Mouse (Mus musculus) stomach, embryonic 15.5 days (tissue): ENCODE results near the gene Izumo4. TPM values are rescaled to one million over a fixed set of nuclear protein-coding genes. Genes with fewer than 3 reads are reported as not detected.

Source experiments
- ATAC-seq: fragments of 200-750 bp; cut with Nextera tagmentation; 2 replicates; pipeline ENCODE4 v1.8.0; 2017; ENCODE audit warnings: low read depth, moderate number of reproducible peaks, moderate TSS enrichment; ENCODE audit not compliant: insufficient read depth, low FRiP score
- H3K27ac ChIP-seq: fragments of 300-500 bp; sonication (generic); 2 replicates; pipeline ENCODE4 v1.5.1; 2015; ENCODE audit warnings: mild to moderate bottlenecking, inconsistent platforms
- H3K27me3 ChIP-seq: fragments of 300-500 bp; sonication (generic); replicated peaks from 2 replicates; pipeline ENCODE4 v1.6.1; 2015; ENCODE audit warnings: inconsistent platforms
- H3K36me3 ChIP-seq: fragments of 300-500 bp; sonication (generic); 2 replicates; pipeline ENCODE4 v1.6.1; 2015; ENCODE audit warnings: inconsistent platforms
- H3K4me1 ChIP-seq: fragments of 300-500 bp; sonication (generic); 2 replicates; pipeline ENCODE4 v1.6.1; 2015; ENCODE audit warnings: inconsistent platforms
- H3K4me2 ChIP-seq: fragments of 300-500 bp; sonication (generic); 2 replicates; pipeline ENCODE4 v1.6.1; 2015; ENCODE audit warnings: mild to moderate bottlenecking, inconsistent platforms
- H3K4me3 ChIP-seq: fragments of 300-500 bp; sonication (generic); replicated peaks from 2 replicates; pipeline ENCODE4 v1.5.1; 2015; ENCODE audit warnings: inconsistent platforms
- H3K9ac ChIP-seq: fragments of 300-500 bp; sonication (generic); 2 replicates; pipeline ENCODE4 v1.6.1; 2015; ENCODE audit warnings: inconsistent platforms
- H3K9me3 ChIP-seq: fragments of 300-500 bp; sonication (generic); 2 replicates; pipeline ENCODE4 v1.6.1; 2016; ENCODE audit warnings: inconsistent platforms
- WGBS: fragments of 180-500 bp; shearing (Covaris S2); methylation state at CpG from one replicate; pipeline ENCODE4 v1.1.7; 2015; 5-methylcytosine and 5-hydroxymethylcytosine counted together
- polyA plus RNA-seq: library from polyadenylated mRNA; unstranded; fragments of >200 nt; fragmentation: Nextera tagmentation; extraction: Ambion mirVana; gene quantifications from 2 replicates; pipeline ENCODE4 v1.2.1, GENCODE M21; 2015

Izumo4 gene
- polyA plus RNA-seq, 1 experiment from 2014 or later = 27.1 TPM

DNA sequence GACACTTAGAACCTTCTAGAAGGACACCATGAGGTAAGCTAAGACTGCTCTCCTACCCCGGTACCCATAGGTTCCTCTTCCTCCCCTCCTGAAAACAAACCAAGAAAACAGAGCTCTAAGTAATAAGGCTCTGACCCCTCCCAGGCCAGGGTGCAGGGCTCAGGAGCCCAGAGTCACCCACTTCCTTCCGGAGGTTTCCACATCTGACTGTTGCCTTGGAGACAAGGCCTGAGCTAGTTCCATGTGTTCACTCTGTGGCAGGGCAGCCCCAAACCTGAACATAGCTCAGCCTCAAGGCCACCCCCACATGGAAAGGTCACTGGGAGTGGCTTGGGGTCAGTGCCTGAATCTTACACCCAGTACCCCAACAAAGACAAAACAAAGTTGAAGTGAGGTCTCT lies 6.8 kb upstream of the Izumo4 start:
- ATAC-seq = 0 out of 2 replicates have a peak, but pooled peaks have one; percentile 2
- no peak overlapping the region for H3K4me2 ChIP-seq
- peaks cover 5% of the 10 kb centered on the region; the same call in 1 of the 2 replicates for H3K36me3 ChIP-seq
- H3K9me3 ChIP-seq = no peaks in the 10 kb centered on the region
- no peak overlapping the region for H3K4me3 ChIP-seq
- H3K4me1 ChIP-seq = peaks cover 19% of the 10 kb centered on the region
- H3K9ac ChIP-seq = no peak overlapping the region
- peak overlapping the region; percentile 55 for H3K27ac ChIP-seq
- 55% methylated on average over 2 of the region's 2 CpGs for WGBS
- no peaks in the 10 kb centered on the region for H3K27me3 ChIP-seq

DNA sequence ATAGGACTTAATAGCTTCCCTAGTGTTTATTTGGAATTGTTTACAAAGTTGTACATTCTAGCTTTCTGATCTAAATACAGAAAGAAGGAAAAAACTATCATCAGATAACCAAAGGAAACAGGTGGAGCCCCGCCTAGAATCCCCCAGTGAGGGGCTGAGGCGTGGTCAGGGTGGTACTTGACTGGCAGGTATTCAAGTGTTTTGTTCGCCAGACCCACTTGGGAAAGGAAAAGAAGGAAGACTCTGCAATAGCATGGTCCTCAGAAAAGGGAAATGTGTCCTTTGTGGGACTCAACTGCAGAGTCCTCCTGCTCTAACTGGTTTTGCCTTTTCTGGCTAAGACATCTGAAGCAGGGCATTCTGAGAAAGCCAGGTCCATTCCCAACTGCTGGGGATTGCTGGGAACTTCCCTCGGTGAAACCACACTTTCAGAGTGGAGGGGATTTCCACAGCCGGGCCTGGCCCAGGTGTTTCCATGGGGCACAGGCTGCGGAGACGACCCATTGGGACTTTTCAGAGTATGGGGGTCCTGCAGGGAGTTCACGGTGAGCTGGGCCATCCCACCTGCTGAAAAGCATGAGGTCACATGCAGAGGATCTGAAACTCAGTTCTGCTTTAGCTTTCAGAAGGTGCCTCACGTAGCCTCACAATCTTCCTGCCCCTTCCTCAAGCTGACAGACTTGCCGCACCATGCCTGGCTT lies 6.0 kb upstream of the Izumo4 start:
- Histone ChIP-seq H3K4me2 (no peak overlapping the region), H3K4me1 (peaks cover 26% of the 10 kb centered on the region), H3K27ac (peak overlapping the region; percentile 55), H3K36me3 (peaks cover 2% of the 10 kb centered on the region; the same call in 1 of the 2 replicates), H3K4me3 (no peak overlapping the region), H3K27me3 (no peaks in the 10 kb centered on the region), H3K9ac (no peak overlapping the region), H3K9me3 (no peaks in the 10 kb centered on the region)
- ATAC-seq = no peak
- 49% methylated on average over 10 of the region's 10 CpGs for WGBS

DNA sequence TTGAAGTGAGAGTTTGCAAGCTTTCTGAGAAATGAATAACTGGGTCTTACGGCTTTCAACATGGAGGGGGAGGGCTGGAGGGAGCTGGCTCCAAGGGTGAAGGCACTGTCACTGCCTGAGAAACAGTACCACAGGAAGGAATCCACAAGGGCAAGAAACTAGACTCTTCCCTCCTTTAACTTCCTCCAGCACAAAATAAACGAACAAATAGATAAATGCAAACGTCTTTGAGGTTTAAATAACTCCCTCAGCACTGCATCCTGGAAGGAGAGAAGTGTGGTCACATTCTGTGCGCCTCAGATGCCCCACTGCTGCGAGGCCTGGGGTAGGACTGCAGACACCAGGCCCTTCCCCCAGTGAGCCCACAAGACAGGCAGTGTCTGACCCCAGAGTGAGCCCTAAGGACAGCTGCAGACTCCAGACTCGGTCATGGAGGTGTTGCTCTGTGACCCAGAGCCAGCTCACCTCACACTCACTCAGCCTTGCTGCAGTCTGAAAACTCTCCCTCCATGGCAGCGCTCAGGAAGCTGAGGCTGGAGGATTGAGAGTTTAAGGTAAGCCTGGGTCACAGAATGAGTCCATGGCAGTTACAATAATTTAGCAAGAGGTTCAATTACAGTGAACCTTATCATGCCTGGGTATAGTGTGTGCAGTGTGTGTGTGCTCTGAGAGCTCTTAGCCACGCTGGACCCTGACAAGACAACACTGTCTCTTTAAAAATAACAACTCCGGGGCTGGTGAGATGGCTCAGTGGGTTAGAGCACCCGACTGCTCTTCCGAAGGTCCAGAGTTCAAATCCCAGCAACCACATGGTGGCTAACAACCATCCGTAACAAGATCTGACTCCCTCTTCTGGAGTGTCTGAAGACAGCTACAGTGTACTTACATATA lies 5.2 kb upstream of the Izumo4 start:
- peaks cover 30% of the 10 kb centered on the region for H3K4me1 ChIP-seq
- no peak overlapping the region for H3K4me2 ChIP-seq
- no peaks in the 10 kb centered on the region for H3K27me3 ChIP-seq
- ATAC-seq = no peak
- no peaks in the 10 kb centered on the region; the same call in 1 of the 2 replicates for H3K36me3 ChIP-seq
- peak overlapping the region; percentile 55 for H3K27ac ChIP-seq
- no peak overlapping the region for H3K4me3 ChIP-seq
- H3K9ac ChIP-seq = no peak overlapping the region
- 55% methylated on average over 12 of the region's 12 CpGs for WGBS
- no peaks in the 10 kb centered on the region for H3K9me3 ChIP-seq

DNA sequence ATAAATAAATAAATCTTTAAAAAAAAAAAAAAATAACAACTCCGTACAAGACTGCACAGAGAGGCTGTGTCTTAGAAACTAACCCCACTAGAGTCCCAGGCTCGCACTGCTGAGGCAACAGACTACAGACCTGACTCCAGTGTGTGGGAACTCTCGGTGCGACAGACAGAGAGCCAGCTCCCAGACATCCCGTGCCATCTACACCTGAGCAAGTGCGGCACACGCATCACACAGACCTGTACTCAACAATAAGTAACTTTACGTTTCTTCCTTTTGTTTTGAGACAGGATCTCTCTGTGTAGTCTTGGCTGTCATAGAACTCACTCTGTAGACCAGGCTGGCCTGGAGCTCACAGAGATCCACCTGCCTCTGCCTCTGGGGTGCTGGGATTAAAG lies 4.6 kb upstream of the Izumo4 start:
- Histone ChIP-seq H3K36me3 (no peaks in the 10 kb centered on the region; the same call in 1 of the 2 replicates), H3K9ac (no peak overlapping the region), H3K4me1 (peaks cover 30% of the 10 kb centered on the region), H3K4me3 (no peak overlapping the region), H3K27me3 (no peaks in the 10 kb centered on the region), H3K27ac (no peak overlapping the region), H3K4me2 (no peak overlapping the region), H3K9me3 (no peaks in the 10 kb centered on the region)
- 91% methylated on average over 8 of the region's 8 CpGs for WGBS
- ATAC-seq = no peak

DNA sequence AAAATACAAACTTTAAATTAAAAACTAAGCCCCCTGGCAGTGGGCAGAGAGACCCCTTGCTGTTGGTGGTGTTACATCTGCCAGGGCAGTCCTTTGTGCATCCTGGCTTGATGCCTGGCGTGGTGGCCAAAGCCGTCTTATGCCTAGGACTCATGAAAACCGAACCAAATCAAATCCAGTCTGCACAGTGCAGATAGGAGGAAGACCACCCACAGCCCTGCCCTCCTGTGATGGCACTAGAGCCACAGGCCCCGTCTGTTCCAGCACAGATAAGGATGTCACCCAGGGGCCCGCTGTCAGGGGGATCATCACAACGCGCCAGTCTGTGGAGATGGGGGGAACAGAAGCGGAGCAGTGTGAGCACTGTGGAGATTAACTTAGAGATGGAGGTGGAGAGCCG lies 4.2 kb upstream of the Izumo4 start:
- 84% methylated on average over 9 of the region's 9 CpGs for WGBS
- H3K4me3 ChIP-seq = no peak overlapping the region
- H3K9me3 ChIP-seq = no peaks in the 10 kb centered on the region
- H3K4me1 ChIP-seq = peaks cover 31% of the 10 kb centered on the region
- no peak overlapping the region for H3K27ac ChIP-seq
- no peaks in the 10 kb centered on the region for H3K27me3 ChIP-seq
- no peaks in the 10 kb centered on the region; the same call in 1 of the 2 replicates for H3K36me3 ChIP-seq
- H3K9ac ChIP-seq = no peak overlapping the region
- ATAC-seq = no peak; the same call in 1 of the 2 replicates
- H3K4me2 ChIP-seq = no peak overlapping the region

DNA sequence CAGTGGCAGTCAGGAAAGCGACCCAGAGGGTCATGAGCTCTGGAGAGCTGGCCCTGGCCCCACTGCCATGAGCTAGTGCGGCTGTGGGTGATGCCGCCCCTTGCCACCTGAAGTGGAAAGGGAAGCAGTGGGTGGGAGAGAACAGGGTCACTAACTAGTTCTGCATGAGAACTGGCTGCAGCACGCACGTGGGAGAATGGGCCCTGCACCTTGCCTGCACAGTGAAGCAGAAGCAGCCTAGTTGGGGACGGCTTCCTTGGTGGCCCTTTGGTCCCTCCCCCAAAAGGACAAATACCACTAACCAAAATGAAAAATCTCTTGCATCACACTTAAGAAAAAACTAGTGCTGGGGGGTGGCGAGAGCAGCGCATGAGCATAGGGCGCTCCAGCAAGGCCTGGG lies 3.4 kb upstream of the Izumo4 start:
- no peak overlapping the region for H3K4me2 ChIP-seq
- peaks cover 39% of the 10 kb centered on the region for H3K4me1 ChIP-seq
- no peak overlapping the region for H3K4me3 ChIP-seq
- H3K9ac ChIP-seq = no peak overlapping the region
- ATAC-seq = no peak
- H3K27ac ChIP-seq = no peak overlapping the region
- no peaks in the 10 kb centered on the region for H3K9me3 ChIP-seq
- H3K27me3 ChIP-seq = no peaks in the 10 kb centered on the region
- H3K36me3 ChIP-seq = no peaks in the 10 kb centered on the region; the same call in 1 of the 2 replicates
- 88% methylated on average over 9 of the region's 9 CpGs for WGBS

DNA sequence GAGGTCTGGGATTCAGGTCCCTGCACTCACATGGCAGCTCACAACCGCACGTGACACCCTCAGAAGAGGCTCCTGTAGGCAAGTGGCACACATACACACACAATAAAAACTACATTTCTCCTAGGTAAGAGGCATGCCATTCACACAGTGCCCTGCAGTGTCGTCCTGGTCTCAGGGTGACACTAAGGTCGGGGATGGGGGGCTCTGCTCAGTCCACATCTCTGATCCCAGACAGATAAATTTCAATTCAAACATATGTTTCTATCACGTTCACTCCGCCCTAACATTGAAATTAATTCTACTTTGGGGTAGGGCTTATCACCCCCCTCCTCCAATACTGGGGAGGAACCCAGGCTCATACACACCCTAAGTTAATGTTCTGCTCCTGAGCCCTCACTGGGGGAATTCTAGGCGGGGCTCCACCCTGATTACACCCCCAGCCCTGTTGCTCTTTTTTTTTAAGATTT lies 1.9 kb upstream of the Izumo4 start:
- no peaks in the 10 kb centered on the region for H3K27me3 ChIP-seq
- H3K4me3 ChIP-seq = peak overlapping the region; percentile 61; the same call in 1 of the 2 replicates
- no peaks in the 10 kb centered on the region for H3K9me3 ChIP-seq
- H3K36me3 ChIP-seq = no peaks in the 10 kb centered on the region
- no peak for ATAC-seq
- no peak overlapping the region for H3K9ac ChIP-seq
- H3K27ac ChIP-seq = no peak overlapping the region
- H3K4me2 ChIP-seq = peak overlapping the region; percentile 93; the same call in 1 of the 2 replicates
- 74% methylated on average over 7 of the region's 7 CpGs for WGBS
- H3K4me1 ChIP-seq = peaks cover 40% of the 10 kb centered on the region

DNA sequence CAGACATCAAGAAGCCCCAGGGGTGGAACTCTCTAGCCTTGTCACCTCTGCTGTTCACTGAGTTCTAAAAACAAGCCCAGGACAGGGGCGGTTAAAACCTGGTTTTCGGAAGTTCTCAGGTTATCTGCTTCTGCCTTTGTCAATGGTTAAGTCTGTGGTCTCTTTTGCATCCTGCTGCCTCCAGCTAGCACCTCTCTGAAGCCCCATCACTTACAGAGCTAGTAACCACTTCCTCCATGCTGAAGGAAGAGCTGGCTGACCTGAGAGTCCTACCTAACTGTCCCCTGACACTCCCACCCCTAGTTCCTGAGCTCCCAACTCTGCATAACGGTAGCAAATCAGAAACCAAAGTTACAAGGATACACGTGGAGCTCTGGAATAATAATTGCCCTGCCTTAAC lies 1.3 kb upstream of the Izumo4 start:
- Histone ChIP-seq H3K9ac (peak overlapping the region; percentile 16; the same call in 1 of the 2 replicates), H3K36me3 (0 out of 2 replicates have a peak, but pooled peaks cover 4% of the 10 kb centered on the region), H3K9me3 (no peaks in the 10 kb centered on the region), H3K4me1 (peaks cover 35% of the 10 kb centered on the region), H3K27ac (peak overlapping the region; percentile 11; the same call in 1 of the 2 replicates), H3K27me3 (no peaks in the 10 kb centered on the region), H3K4me3 (peak overlapping the region; percentile 61), H3K4me2 (peak overlapping the region; percentile 93)
- ATAC-seq = no peak
- WGBS = 43% methylated on average over 4 of the region's 4 CpGs

DNA sequence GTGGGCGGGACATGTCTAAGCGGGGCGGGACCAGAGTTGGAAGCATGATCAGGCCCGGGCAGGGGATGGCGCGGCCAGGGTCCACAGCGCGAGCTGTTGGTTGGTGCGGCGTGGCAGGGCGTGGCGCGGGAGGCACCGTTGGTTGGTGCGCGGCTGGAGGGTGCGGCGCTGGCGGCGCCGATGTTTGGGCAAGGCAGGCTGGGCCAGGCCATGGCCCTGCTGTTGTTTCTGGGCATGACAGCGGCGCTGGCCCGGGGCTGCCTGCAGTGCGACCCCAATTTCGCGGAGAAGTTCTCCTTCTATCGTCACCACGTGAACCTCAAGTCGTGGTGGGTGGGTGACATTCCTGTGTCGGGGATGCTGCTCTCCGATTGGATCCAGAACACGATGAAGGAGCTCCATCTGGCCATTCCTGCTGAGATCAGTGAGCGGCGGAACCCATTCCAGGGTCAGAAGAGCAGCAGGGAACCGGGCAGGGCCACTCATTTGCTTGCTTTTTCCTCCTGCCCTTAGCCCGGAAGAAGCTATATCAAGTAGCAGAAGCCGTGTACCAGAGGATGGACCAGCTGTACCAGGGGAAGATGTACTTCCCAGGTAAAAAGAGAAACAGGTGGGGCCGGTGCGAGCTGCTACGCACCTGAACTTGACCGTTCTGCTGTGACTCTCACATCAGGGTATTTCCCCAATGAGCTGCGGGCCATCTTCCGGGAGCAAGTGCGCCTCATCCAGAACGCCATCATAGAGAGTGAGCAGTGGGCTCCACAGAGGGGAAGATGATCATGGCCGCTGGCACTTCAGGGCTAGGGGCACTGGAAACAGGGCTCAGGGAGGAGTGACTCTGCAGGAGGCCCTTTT lies 779 bp downstream of the Izumo4 start:
- Histone ChIP-seq H3K4me1 (peaks cover 30% of the 10 kb centered on the region), H3K4me3 (peak overlapping the region; percentile 61), H3K4me2 (peak overlapping the region; percentile 93), H3K9ac (peak overlapping the region; percentile 58), H3K27ac (peak overlapping the region; percentile 89), H3K27me3 (no peaks in the 10 kb centered on the region), H3K36me3 (peaks cover 19% of the 10 kb centered on the region), H3K9me3 (no peaks in the 10 kb centered on the region)
- 1% methylated on average over 47 of the region's 47 CpGs for WGBS
- ATAC-seq = peak; percentile 88

DNA sequence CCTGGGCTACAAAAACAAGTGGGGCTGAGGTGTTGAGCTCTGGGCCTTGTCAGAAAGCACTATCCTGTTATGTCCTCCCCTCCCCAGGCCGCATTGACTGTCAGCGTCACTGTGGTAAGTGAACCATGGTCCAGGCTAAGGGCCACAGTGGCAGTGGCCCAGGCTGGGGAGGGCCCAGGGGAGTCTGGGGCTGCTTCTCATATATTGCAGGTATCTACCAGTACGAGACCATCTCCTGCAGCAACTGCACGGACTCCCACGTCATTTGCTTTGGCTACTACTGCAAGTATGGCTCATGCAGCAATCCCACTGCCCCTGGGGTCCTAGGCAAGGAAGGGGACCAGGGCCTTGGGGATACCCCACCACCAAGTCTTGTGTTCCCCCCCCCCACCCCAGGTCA lies 1.7 kb downstream of the Izumo4 start:
- ATAC-seq = no peak
- Histone ChIP-seq H3K4me3 (peak overlapping the region; percentile 61; the same call in 1 of the 2 replicates), H3K27ac (peak overlapping the region; percentile 89; the same call in 1 of the 2 replicates), H3K4me1 (peaks cover 27% of the 10 kb centered on the region), H3K36me3 (peaks cover 28% of the 10 kb centered on the region), H3K9ac (no peak overlapping the region), H3K27me3 (no peaks in the 10 kb centered on the region), H3K9me3 (no peaks in the 10 kb centered on the region), H3K4me2 (peak overlapping the region; percentile 93)
- 92% methylated on average over 5 of the region's 5 CpGs for WGBS

DNA sequence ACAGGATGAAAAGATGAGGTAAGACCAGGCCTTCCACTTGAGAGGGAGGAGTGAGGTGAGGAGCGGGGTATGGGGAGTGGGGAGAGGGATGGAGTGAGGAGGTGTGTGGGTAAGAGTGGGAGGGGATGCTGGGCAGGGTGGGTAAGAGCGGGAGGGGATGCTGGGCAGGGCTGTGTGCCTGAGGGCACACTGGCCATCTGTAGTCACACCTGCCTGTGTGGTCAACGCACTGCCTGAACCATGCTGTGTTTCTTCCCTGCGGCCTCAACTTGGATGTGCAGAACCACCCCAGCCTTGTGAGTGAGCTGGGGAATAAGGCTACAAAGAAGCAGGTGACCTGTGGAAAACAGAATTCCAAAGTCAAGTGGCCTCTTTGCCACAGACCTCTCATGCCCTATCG lies 2.4 kb downstream of the Izumo4 start:
- Histone ChIP-seq H3K4me1 (peaks cover 27% of the 10 kb centered on the region), H3K4me2 (0 out of 2 replicates have a peak overlapping the region, but pooled peaks have one; percentile 3), H3K4me3 (no peak overlapping the region), H3K9me3 (no peaks in the 10 kb centered on the region), H3K27me3 (no peaks in the 10 kb centered on the region), H3K36me3 (peaks cover 36% of the 10 kb centered on the region), H3K9ac (no peak overlapping the region), H3K27ac (no peak overlapping the region)
- 92% methylated on average over 5 of the region's 5 CpGs for WGBS
- no peak for ATAC-seq
